Mouse (Mus musculus): Measurements from ENCODE around the gene Six3. TPM values are rescaled to one million over a fixed set of nuclear protein-coding genes. Genes with fewer than 3 reads are reported as not detected.

Six3 gene
- not detected for total RNA-seq (2021)
- long read RNA-seq, experiment 1: 0 reads
- long read RNA-seq, experiment 2: 0 reads

DNA sequence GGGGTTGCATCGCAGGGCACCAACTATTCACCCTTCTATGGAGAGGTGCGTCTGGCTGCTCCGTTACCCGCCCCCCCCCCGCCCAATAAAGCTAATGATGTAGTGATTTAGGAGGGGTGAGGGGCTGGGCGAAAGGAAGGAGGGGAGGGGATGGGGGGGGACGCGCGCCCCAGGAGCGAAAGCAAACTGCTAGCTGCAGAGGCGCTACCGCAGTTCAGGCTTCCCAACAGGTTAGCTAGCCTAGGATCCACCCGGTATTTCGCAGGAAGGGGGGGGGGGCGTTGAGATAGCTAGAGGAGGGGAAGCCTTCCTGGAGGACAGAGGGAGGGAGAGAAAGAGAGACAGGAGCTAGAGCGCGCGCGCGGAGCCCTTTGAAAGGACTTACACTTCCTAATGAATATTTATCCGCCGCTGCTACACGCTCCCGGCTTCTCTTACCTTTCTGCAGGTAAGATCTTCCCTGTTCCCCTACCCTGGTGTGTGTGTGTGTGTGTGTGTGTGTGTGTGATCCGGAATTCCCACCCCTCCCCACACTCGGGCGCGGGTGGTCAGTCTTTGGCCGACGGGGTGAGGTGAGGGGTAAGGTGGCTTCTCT is at the start of gene Six3:
Six3 (plus strand) TSS at position 343 of the 595 bp plus-strand sequence.
- intact Hi-C loops (cut with DNase I): no loop called here
- DNase-seq: no peak

DNA sequence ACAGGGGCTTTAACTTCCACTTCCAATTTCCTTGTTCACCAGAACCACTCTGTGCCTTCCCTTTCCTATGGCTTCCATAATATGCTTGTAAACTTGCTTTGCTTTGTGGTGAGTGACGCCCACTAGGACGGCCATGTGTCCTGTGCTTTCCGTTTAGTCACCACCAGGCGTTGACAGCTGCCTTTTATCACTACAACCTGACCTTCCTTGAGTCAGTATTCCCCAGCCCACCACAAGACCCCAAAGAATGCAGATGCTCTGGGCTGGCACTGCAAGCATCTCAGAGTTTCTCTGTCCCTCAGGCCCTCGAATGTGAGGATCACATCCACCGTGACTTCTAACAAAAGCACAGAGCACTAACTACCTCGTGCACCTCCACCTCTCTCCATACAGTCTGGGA is 49.3 kb upstream of the Six3 start:
- intact Hi-C loops (cut with DNase I): no loop called here

DNA sequence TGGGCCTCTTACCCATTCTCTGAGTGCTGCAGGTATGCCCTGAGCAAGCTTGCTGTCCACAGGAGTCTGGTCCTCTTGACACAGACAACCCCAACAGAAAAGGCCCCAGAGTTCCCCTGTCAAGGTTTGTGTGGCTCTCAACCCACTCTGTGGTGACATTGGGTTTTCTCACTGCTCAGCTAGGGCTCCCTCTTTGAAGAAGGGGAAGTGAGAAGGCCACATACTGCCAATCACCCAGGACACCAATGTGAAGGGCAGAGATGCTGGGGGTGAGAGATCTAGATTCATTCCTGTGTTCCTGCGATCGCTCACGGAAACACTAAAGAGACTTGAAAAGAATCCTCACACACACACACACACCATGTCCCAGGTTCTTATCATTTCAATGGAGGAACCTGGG is 39.4 kb upstream of the Six3 start:
- intact Hi-C loops (cut with DNase I): no loop called here
- DNase-seq: no peak

More for the DNA sequence above, 49.3 kb upstream of the Six3 start:
- DNase-seq: no peak

DNA sequence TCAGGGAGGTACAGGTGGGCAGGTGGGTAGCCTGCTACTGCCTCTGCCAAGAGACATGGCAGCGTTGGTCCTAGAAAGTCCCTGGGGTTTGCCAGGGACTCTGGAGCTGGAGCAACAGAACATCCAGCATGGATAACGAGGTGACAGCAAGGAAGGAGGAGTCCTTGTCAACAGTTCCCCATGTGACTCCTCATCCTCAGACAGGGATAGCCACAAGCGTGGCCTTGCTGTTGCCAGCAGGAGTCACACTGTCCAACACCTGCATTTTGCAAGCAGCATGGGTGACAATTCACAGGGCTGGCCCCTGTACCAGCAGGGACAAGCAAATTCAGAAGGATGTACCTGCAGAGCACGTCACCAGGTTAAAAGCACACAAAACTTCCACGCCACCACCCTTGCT is 35.1 kb upstream of the Six3 start:
- intact Hi-C loops (cut with DNase I): no loop called here
- DNase-seq: no peak

DNA sequence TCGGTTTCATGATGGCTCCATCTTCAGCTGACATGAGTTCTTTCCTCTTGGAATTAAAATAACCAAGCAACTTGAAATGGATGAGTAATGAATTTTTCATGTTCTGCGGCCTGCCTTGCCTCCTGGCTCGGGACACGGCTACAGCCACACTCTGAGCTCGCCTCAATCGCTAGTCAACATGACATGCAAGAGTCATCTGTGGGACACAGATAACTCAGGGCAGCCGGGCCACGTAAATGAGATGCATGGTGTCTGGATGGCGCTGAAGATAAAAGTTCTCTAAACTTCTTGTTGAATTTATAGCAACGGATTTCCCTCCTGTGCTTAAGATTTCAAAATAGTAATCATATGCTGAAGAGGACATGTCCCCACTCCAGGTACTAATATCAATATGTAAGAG is 34.1 kb upstream of the Six3 start:
- intact Hi-C loops (cut with DNase I): no loop called here
- DNase-seq: no peak

DNA sequence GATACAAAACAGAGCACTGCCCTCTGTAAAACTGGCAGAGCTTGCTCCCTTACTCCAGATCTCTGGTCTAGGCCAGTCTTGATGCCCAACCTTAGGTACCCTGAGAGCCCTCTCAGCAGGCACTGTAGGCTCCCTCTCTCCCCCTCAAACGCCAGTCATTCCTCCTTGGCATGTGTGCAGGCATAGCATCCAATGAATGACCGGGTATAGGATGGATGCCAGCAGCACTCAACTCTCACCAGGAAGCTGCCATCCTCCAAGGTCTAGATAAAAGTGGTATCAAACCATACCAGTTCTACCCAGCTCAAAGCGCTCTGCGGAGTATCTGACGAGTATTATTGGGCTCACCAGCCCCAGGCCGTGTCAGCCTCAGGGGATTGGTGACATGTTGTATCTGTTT is 33.2 kb upstream of the Six3 start:
- DNase-seq: peak in 1 of 2 experiments; percentile 50
- intact Hi-C loops (cut with DNase I): no loop called here

DNA sequence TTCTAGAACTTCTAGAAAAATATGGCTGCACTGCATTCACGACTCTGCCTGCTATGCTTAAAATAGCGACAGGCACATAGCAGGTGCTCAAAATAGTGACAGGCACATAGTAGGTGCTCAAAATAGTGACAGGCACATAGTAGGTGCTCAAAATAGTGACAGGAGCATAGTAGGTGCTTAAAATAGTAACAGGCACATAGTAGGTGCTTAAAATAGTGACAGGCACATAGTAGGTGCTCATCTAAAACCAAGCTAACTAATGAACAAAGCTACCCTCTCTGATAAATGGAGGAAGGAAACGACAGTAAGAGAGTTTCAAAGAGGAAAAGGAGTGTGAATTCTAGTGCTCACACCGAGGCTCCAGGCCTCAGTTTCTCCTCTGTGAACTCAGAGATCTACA is 29.2 kb upstream of the Six3 start:
- no peak for DNase-seq
- intact Hi-C loops (cut with DNase I): no loop called here

DNA sequence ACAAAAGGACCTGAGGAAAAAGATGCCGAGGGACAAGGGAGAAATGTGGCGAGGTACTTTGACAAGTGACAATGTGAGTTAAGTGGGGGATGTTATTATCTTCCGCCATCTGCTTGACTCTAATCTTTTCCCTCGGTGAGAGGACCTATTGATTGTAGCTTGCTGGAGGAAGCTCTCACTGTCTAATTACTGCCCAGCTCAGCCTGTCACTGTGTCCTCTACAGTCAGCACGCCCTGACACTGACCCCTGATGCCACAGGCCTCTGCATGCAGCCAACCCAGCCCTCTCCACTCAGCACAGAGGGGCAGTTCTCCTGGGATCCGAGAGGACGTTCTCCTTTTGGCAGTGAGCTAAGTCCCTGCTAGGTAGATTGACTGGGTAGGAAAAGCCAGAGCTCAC is 28.8 kb upstream of the Six3 start:
- DNase-seq: no peak
- intact Hi-C loops (cut with DNase I): no loop called here

DNA sequence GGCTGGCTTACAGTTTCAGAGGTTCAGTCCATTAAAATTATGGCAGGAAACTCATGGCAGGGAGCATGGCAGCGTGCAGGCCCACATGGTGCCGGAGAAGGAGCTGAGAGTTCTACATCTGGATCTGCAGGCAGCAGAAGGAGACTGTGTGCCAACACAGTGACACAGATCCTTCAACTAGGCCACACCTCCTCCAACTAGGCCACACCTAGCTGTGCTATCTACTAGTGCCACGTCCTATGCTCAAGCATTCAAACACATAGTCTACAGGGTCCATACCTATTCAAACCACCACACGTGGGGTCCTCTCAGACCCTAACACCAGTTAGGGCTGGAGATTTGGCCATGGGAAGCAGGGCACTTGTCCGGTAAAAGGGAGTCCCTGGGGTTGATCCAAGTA is 27.6 kb upstream of the Six3 start:
- intact Hi-C loops (cut with DNase I): no loop called here
- no peak for DNase-seq

DNA sequence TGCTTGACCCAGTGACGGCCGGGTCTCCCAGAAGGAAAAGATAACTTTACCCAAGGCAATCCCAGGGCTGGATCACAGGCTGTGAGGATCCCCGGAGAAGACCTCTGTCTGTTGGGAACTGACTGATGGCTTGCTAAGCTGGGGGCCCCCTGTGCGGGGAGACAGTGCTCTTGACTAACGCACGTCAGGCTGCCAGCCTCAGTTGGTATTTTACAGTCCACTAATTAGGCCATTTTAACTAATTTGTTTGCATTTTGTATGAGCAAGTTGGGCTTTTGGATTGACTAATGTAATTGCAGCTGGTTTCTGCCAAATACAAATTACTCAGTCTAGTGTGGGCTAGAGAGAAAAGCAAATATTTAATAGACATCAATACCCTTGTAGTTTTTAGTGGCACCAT is 21.4 kb upstream of the Six3 start:
- DNase-seq: no peak
- intact Hi-C loops (cut with DNase I): no loop called here

DNA sequence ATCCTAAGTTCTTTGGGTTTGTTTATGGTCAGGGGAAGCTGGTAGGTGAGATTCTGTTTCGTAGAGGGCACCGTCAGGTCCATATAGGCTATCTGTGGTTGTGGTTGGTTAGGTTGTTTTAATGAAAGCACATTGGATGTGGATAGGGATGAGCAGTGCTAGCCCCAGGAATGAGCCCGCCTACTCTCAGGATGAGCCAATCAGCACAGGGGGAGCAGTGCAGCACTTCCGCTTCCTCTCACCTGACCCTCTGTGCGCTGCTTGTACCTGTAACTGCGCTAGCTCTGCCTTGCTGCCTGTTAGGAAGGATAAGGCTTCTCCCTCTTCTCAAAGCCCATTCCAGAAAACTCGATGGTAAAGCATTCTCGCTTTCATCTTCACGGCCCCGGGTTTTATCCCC is 17.6 kb upstream of the Six3 start:
- intact Hi-C loops (cut with DNase I): no loop called here
- DNase-seq: no peak

DNA sequence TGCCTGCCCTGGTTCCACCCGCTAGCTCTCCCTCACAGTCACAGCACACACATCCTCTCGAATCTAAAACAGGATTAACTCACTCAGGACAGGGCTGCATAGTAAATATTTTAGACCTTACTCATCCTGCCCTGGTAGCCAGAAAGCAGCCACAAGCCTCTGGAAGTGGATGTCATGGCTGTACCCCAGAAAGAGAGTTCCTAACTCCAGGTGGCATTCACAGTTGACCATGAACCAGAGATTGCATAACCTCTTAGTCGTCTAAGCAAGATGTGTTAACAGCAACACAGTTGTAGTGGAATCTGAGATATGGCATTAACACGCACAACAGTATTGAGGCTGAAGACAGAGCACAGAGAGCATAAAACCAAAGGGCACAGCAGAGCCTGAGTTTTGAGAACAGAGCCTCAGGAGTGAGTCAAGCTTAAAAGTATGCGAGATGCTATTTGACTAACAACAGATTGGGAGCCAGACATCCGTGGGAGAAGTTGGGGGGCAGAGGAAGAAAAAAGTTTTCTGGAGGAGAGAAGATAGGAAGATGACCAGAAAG is 17.0 kb upstream of the Six3 start:
- DNase-seq: no peak
- intact Hi-C loops (cut with DNase I): no loop called here

DNA sequence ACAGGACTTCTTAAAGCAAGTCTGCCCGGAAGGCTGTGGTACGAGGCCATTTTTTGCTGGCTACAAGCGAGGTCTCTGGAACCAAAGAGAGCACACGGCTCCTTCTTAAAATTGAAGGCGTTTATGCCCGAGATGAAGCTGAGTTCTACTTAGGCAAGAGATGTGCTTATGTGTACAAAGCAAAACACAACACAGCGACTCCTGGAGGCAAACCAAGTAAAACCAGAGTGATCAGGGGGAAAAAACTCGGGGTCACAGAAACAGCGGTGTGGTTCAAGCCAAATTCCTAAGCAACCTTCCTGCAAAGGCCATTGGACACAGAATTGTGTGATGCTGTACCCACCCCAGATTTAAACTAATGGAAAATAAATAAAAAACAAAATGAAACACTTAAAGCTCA is 13.9 kb upstream of the Six3 start:
- intact Hi-C loops (cut with DNase I): no loop called here
- no peak for DNase-seq

DNA sequence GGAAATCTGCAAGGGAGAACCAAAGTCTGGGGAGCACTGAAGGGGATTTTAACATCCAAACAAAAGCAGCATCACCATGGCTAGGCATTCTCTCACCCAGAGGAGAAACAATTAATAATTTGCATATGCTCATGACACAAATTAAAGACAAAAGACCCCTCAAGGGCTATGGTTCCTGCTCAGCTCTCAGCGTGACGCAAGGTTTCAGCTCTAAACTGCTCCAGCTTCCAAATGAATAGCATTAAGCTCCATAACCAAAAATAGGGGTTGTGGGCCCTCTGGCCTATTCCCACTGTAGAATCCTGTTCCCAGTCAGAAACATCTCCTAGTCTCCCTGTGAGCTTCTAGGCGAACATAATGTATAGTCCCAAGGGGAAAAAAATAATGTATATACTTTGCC is 6.9 kb upstream of the Six3 start:
- intact Hi-C loops (cut with DNase I): no loop called here
- no peak for DNase-seq

DNA sequence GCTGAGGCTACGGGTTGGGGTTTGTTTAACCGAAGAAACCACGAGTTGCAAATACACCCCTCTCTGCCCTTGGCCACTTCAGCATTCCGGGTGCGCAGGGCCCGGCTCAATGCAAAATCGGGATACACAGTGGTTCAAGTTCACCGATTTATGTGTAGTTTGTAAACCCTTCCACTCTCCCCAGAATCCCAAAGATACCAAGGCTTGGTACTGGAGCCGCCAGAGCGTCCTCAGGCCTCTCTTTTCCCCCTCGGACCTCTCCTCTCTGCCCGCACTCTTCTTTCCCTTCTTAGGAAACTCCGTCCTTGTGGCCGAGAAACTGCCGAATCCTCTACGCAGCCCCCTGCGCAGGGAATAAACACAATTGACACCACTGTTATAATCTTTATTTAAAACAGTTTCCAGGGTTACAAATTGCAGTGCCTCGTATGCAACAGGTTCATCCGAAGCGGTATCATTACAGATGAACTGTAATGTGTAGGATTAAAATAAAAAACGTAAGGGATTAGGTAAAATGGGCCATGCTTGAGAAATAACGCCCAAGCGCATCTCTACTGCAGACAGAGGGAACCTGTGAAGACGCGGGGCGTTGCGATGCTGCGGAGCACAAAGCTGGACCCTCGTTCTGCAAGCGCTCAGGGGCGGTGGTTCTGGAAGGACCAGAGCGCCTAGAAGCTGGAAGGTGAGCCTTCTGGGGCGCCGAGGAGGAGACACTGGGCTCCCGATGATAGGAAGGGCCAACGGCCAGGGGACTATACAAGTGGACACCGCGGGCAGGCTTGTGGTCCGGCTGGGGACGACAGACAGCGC is 5.6 kb upstream of the Six3 start:
- intact Hi-C loops (cut with DNase I): no loop called here
- no peak for DNase-seq

DNA sequence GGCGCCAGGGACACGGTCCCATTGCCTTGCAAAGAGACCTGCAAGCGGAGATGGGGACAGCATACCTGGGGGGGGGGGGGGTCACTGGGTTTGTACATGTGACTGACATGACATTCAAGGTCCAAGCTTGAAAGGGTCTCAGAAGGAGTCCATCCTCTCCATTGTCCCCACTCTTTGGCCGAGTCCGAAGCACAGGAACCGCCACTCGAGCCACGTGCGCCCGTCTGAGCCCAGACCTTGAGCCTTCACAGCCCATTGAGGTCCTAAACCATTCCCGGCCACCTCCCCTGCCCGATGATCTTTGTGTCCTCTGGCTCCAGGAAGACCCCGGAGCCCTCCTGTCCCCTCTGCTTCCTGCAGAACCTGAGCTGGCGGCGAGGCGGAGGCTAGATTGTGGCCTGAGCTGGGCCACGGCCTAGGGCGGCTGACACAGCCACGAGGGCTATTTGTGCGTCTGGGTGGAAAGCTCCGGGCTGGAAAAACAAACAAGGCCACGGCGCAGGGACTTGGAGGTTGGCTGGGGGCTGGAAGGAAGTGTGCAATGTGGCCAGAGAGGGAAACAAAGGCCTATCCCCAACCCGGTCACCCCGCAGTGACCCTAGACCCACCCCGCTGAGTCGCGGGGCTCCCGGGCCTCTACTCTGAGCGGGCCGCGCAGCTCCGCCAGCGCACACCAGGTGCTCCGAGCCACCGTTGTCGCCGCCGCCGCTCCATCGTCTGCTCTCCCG is 4.9 kb upstream of the Six3 start:
- no peak for DNase-seq
- intact Hi-C loops (cut with DNase I): no loop called here

DNA sequence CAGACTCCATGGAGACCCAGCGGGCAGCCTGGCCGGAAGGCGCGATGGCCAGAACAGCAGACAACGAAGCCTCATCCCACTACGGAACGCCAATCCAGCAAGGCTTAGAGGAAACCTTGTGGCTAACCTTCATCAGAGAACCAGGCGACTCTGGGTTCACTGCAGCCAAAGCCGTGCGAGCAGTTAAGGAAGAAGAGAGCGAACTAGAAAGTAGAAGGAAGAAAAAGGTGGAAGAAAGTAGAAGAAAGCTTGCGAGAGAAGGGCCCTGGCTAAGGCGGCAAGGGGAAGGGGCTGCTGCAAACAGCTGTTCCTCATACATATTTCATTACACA is 4.3 kb upstream of the Six3 start:
- intact Hi-C loops (cut with DNase I): no loop called here

DNA sequence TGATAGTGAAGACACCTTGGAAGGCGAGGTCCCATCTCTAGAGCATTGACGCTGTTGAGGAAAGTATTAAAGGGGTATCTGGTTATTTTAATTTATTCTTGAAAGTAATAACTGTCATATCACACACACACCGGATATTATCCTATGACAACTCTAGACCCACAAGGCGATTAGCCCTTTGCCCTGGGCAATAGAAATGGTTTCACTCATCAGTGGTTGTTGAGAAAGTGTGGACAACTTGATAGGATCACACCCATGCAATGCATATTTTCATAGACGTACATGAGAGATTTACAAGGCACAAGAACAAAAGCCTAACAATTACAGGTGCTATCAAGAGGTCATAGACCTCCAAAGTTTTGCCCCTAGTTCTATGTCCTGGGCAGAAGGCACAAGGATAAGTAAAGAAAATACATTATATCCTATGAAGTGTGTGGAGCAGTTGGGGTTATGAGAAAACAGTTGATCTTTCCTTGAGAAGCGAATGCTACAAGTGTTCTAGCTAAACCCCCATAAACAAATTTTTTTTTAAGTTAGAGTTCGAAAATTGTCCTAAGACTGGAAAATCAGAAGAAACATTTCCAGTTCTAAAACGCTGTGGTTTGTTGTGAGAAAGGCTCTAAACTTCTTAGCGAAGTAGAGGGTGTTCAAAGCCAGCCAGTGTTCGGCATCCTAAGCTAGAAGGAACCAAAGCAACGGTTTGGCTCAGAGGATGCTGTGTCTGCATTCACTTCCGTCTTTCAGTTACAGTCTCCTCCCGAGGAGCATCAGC is 3.6 kb upstream of the Six3 start:
- intact Hi-C loops (cut with DNase I): no loop called here

More for the DNA sequence above, 4.3 kb upstream of the Six3 start:
- DNase-seq: no peak

DNA sequence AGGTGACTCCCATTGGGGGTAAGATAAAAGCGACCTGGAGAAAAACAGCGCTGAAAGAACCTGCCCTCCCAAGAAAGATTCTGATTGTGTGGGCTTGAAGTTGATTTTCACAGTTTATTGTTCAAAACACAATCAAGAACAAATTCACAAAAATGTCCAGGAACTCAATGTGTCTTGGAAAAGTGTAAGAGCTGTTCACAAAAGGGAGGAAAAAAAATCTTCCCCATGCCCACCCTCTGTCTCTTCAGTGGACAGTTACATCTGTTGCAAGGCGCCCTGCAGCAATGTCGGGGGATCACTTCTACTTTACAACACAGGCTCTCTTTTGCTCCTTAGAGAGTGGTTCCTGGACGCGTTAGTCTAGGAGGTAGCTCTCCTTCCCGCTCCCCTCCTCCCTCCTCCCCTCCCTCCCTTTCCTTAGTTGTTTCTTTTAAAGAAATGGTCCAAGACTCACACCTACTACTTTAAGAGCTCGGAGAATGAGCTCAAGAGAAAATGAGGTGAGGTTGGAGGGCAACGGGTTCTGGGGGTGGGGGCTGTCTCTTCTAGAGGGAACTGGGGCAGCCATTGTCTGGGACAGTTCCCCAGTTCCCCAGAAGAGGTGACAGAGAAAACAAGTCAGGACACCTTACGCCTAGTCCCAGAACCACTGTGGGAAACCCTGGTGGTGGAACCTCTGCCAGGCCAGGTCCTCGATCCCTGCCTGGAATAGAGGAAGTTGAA is 2.9 kb upstream of the Six3 start:
- DNase-seq: no peak
- intact Hi-C loops (cut with DNase I): no loop called here

More for the DNA sequence above, 3.6 kb upstream of the Six3 start:
- no peak for DNase-seq

All from heart, postnatal 14 days (tissue).